Mouse (Mus musculus): ENCODE measurements around the gene Rsph10b. TPM values are rescaled to one million over a fixed set of nuclear protein-coding genes. Genes with fewer than 3 reads are reported as not detected.

Gene Rsph10b
- polyA plus RNA-seq, 1 experiment from 2014 or later: 0.87 TPM

- H3K4me2 ChIP-seq: no peak overlapping the region
- ATAC-seq (ENCODE audit: extremely low read depth, insufficient number of reproducible peaks, low FRiP score, low TSS enrichment): no peak
- no peaks in the 10 kb centered on the region for H3K27me3 ChIP-seq (replicated peaks)
- no peak overlapping the region for H3K27ac ChIP-seq (replicated peaks)
- no peak overlapping the region for H3K4me3 ChIP-seq
- no peak overlapping the region for H3K9ac ChIP-seq
- H3K36me3 ChIP-seq: no peaks in the 10 kb centered on the region
- 0 out of 2 replicates have a peak, but pooled peaks cover 3% of the 10 kb centered on the region for H3K4me1 ChIP-seq
- no peaks in the 10 kb centered on the region for H3K9me3 ChIP-seq
- 18% methylated on average over 10 of the region's 10 CpGs for WGBS
Measured at GRCm38 (mm10) chr5:143941588-143941987, 8.8 kb downstream of the Rsph10b start.

GRCm38 (mm10) chr5:143943231-143944125, 10.6 kb downstream of the Rsph10b start:
- no peaks in the 10 kb centered on the region for H3K27me3 ChIP-seq (replicated peaks)
- no peak overlapping the region for H3K4me3 ChIP-seq
- no peak overlapping the region for H3K9ac ChIP-seq
- WGBS: 76% methylated on average over 14 of the region's 14 CpGs
- ATAC-seq (ENCODE audit: extremely low read depth, insufficient number of reproducible peaks, low FRiP score, low TSS enrichment): no peak
- H3K27ac ChIP-seq (replicated peaks): no peak overlapping the region
- no peak overlapping the region for H3K4me2 ChIP-seq
- H3K9me3 ChIP-seq: no peaks in the 10 kb centered on the region
- H3K4me1 ChIP-seq: 0 out of 2 replicates have a peak, but pooled peaks cover 3% of the 10 kb centered on the region
- no peaks in the 10 kb centered on the region for H3K36me3 ChIP-seq

- WGBS: 84% methylated on average over 12 of the region's 12 CpGs
- no peak for ATAC-seq (ENCODE audit: extremely low read depth, insufficient number of reproducible peaks, low FRiP score, low TSS enrichment)
- Histone ChIP-seq H3K4me3 (no peak overlapping the region), H3K9ac (no peak overlapping the region), H3K9me3 (no peaks in the 10 kb centered on the region), H3K27me3 (replicated peaks) (no peaks in the 10 kb centered on the region), H3K4me1 (0 out of 2 replicates have a peak, but pooled peaks cover under 1% of the 10 kb centered on the region), H3K36me3 (no peaks in the 10 kb centered on the region), H3K27ac (replicated peaks) (no peak overlapping the region), H3K4me2 (no peak overlapping the region)
Measured at GRCm38 (mm10) chr5:143948361-143948760, 15.5 kb downstream of the Rsph10b start.

DNA sequence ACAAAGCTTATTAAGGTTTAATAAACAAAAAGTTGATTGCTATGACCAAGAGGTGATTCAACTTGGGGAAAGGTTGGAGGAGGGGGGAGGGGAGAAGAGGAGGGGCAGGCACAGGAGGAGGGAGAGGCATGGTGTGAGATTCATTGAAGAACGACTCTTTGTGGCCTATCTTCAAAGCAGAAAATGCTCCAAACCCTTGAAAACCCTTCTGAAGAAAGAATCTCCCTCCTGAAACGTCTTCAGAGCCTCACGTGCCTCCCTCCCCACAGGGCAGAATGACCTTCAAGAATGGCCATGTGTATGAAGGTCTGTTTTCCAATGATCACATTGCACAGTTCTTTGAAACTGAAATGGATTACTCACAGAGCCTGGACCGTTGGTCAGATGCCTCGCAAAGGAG, 17.2 kb downstream of the Rsph10b start:
- no peak overlapping the region for H3K4me2 ChIP-seq
- H3K27me3 ChIP-seq (replicated peaks): no peaks in the 10 kb centered on the region
- no peak overlapping the region for H3K4me3 ChIP-seq
- no peak overlapping the region for H3K9ac ChIP-seq
- 41% methylated on average over 5 of the region's 5 CpGs for WGBS
- ATAC-seq (ENCODE audit: extremely low read depth, insufficient number of reproducible peaks, low FRiP score, low TSS enrichment): no peak
- H3K27ac ChIP-seq (replicated peaks): no peak overlapping the region
- no peaks in the 10 kb centered on the region for H3K4me1 ChIP-seq
- peaks cover 5% of the 10 kb centered on the region; the same call in 1 of the 2 replicates for H3K9me3 ChIP-seq
- H3K36me3 ChIP-seq: no peaks in the 10 kb centered on the region

- WGBS: 86% methylated on average over 6 of the region's 6 CpGs
- Histone ChIP-seq H3K4me1 (no peaks in the 10 kb centered on the region), H3K36me3 (no peaks in the 10 kb centered on the region), H3K9ac (no peak overlapping the region), H3K27ac (replicated peaks) (no peak overlapping the region), H3K9me3 (peaks cover 14% of the 10 kb centered on the region), H3K4me2 (no peak overlapping the region), H3K27me3 (replicated peaks) (no peaks in the 10 kb centered on the region), H3K4me3 (no peak overlapping the region)
- no peak for ATAC-seq (ENCODE audit: extremely low read depth, insufficient number of reproducible peaks, low FRiP score, low TSS enrichment)
Measured at GRCm38 (mm10) chr5:143957101-143957500, 24.3 kb downstream of the Rsph10b start.

GRCm38 (mm10) chr5:143959551-143959950, 26.7 kb downstream of the Rsph10b start:
- H3K9me3 ChIP-seq: peaks cover 13% of the 10 kb centered on the region
- no peak for ATAC-seq (ENCODE audit: extremely low read depth, insufficient number of reproducible peaks, low FRiP score, low TSS enrichment)
- no peaks in the 10 kb centered on the region for H3K27me3 ChIP-seq (replicated peaks)
- WGBS: 84% methylated on average over 11 of the region's 11 CpGs
- H3K9ac ChIP-seq: no peak overlapping the region
- no peak overlapping the region for H3K4me3 ChIP-seq
- no peak overlapping the region for H3K27ac ChIP-seq (replicated peaks)
- H3K4me1 ChIP-seq: no peaks in the 10 kb centered on the region
- H3K36me3 ChIP-seq: no peaks in the 10 kb centered on the region
- no peak overlapping the region for H3K4me2 ChIP-seq

DNA sequence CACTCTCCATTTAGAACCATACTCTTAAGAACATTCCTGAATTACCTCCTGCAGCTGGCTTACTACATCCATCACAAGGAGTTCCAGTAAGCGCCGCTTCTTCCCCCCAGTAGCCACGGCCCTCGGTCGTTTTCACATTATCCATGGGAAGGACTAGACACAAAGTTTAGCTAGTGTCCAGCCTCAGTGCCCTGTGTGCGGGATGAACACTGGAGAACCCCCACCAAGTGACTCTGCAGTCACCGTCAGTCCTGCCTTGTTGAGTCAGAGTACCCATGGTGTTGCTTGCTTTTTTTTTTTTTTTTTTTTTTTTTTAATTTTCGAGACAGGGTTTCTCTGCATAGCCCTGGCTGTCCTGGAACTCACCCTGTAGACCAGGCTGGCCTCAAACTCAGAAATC, 28.3 kb downstream of the Rsph10b start:
- no peaks in the 10 kb centered on the region for H3K36me3 ChIP-seq
- H3K9ac ChIP-seq: no peak overlapping the region
- H3K27me3 ChIP-seq (replicated peaks): no peaks in the 10 kb centered on the region
- ATAC-seq (ENCODE audit: extremely low read depth, insufficient number of reproducible peaks, low FRiP score, low TSS enrichment): no peak
- no peak overlapping the region for H3K4me2 ChIP-seq
- H3K9me3 ChIP-seq: peaks cover 6% of the 10 kb centered on the region; the same call in 1 of the 2 replicates
- WGBS: 89% methylated on average over 7 of the region's 8 CpGs
- no peaks in the 10 kb centered on the region for H3K4me1 ChIP-seq
- H3K4me3 ChIP-seq: no peak overlapping the region
- no peak overlapping the region for H3K27ac ChIP-seq (replicated peaks)

- H3K36me3 ChIP-seq: no peaks in the 10 kb centered on the region
- H3K9ac ChIP-seq: no peak overlapping the region
- H3K27me3 ChIP-seq (replicated peaks): no peaks in the 10 kb centered on the region
- H3K4me2 ChIP-seq: no peak overlapping the region
- H3K4me1 ChIP-seq: no peaks in the 10 kb centered on the region
- ATAC-seq (ENCODE audit: extremely low read depth, insufficient number of reproducible peaks, low FRiP score, low TSS enrichment): no peak
- no peak overlapping the region for H3K4me3 ChIP-seq
- 80% methylated on average over 12 of the region's 12 CpGs for WGBS
- no peak overlapping the region for H3K27ac ChIP-seq (replicated peaks)
- H3K9me3 ChIP-seq: no peaks in the 10 kb centered on the region
Measured at GRCm38 (mm10) chr5:143965586-143966345, 32.9 kb downstream of the Rsph10b start.

DNA sequence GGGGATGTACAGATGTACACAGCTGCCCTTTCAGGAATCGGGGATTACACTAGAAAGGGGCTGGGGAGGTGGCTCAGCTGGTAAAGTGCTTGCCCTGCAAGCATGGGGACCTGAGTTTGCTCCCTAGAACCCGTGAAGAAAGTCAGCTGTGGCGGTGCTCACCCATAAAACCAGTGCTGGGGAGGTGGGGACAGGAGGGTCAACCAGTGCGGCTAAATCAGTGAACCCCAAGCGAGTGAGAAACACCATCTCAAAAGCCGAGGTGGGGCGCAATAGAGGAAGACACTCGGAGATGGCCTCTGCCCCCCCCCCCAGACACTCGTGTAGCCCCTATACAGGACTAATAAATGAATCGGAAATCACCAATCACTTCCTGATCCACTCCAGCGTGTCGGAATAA, 33.8 kb downstream of the Rsph10b start:
- H3K27ac ChIP-seq (replicated peaks): no peak overlapping the region
- H3K9me3 ChIP-seq: no peaks in the 10 kb centered on the region
- H3K4me2 ChIP-seq: no peak overlapping the region
- no peak overlapping the region for H3K9ac ChIP-seq
- no peaks in the 10 kb centered on the region for H3K27me3 ChIP-seq (replicated peaks)
- no peaks in the 10 kb centered on the region for H3K36me3 ChIP-seq
- ATAC-seq (ENCODE audit: extremely low read depth, insufficient number of reproducible peaks, low FRiP score, low TSS enrichment): no peak
- no peak overlapping the region for H3K4me3 ChIP-seq
- no peaks in the 10 kb centered on the region for H3K4me1 ChIP-seq
- WGBS: 80% methylated on average over 12 of the region's 12 CpGs

DNA sequence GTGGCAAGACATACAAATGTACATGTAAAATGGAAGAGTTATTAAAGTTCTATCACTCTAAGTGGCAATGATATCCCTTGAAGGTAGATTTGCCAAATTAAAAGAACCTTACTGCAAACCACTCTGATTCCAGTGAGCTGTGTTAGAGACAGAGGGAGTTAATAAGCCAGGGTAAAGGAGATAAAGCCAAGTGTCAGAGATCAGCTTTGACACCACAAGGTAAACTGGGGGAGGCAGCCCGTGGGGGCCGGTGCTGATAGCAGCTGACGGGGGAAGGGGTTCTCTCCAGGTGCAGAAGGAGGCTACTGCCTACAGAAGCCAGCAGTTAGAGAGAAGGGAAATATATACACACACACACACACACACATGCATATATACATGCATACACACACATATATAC, 39.8 kb downstream of the Rsph10b start:
- Histone ChIP-seq H3K9me3 (no peaks in the 10 kb centered on the region), H3K36me3 (no peaks in the 10 kb centered on the region), H3K4me2 (no peak overlapping the region), H3K27me3 (replicated peaks) (no peaks in the 10 kb centered on the region), H3K27ac (replicated peaks) (no peak overlapping the region), H3K4me1 (no peaks in the 10 kb centered on the region), H3K4me3 (no peak overlapping the region), H3K9ac (no peak overlapping the region)
- no peak for ATAC-seq (ENCODE audit: extremely low read depth, insufficient number of reproducible peaks, low FRiP score, low TSS enrichment)
- 6% methylated on average over 3 of the region's 3 CpGs for WGBS

- 52% methylated on average over 4 of the region's 4 CpGs for WGBS
- Histone ChIP-seq H3K9me3 (no peaks in the 10 kb centered on the region), H3K27me3 (replicated peaks) (no peaks in the 10 kb centered on the region), H3K4me1 (no peaks in the 10 kb centered on the region), H3K4me3 (no peak overlapping the region), H3K36me3 (no peaks in the 10 kb centered on the region), H3K9ac (no peak overlapping the region), H3K4me2 (no peak overlapping the region), H3K27ac (replicated peaks) (no peak overlapping the region)
- ATAC-seq (ENCODE audit: extremely low read depth, insufficient number of reproducible peaks, low FRiP score, low TSS enrichment): peak; percentile 37; the same call in 1 of the 2 replicates
Measured at GRCm38 (mm10) chr5:143974931-143975630, 42.2 kb downstream of the Rsph10b start.

Measured in heart, embryonic 13.5 days (tissue).